Mouse (Mus musculus) liver, adult 2 months (tissue): Measurements from ENCODE around the gene Psmc1. TPM values are rescaled to one million over a fixed set of nuclear protein-coding genes. Genes with fewer than 3 reads are reported as not detected.

ENCODE experiments used
- DNase-seq: peaks from one replicate; pipeline ENCODE4 v3.0.0-alpha.2; 2011; ENCODE audit warnings: low read depth, low spot score; ENCODE audit errors: extremely low read depth
- H3K27ac ChIP-seq: fragments of 200-500 bp; replicated peaks from 2 replicates; pipeline ENCODE4 v1.5.1; 2012; ENCODE audit warnings: low read depth, mild to moderate bottlenecking, control low read depth, inconsistent platforms, low read length; ENCODE audit not compliant: insufficient read depth
- H3K27me3 ChIP-seq: fragments of 200-500 bp; 2 replicates; pipeline ENCODE4 v1.6.1; 2012; ENCODE audit warnings: mild to moderate bottlenecking, moderate library complexity, low read length, inconsistent platforms; ENCODE audit not compliant: control insufficient read depth, insufficient read depth
- H3K36me3 ChIP-seq: fragments of 200-500 bp; 2 replicates; pipeline ENCODE4 v1.6.1; 2012; ENCODE audit warnings: low read length, inconsistent platforms; ENCODE audit not compliant: control insufficient read depth, insufficient read depth
- H3K4me1 ChIP-seq: fragments of 200-500 bp; 2 replicates; pipeline ENCODE4 v1.6.1; 2011; ENCODE audit warnings: low read length; ENCODE audit not compliant: control insufficient read depth, insufficient read depth
- H3K4me3 ChIP-seq: fragments of 200-500 bp; 2 replicates; pipeline ENCODE4 v1.5.1; 2011; ENCODE audit warnings: low read depth, mild to moderate bottlenecking, control low read depth, low read length, moderate library complexity; ENCODE audit not compliant: insufficient read depth
- H3K79me2 ChIP-seq: fragments of 200-500 bp; 2 replicates; pipeline ENCODE4 v1.6.1; 2012; ENCODE audit warnings: inconsistent platforms, mild to moderate bottlenecking, low read length, moderate library complexity; ENCODE audit not compliant: control insufficient read depth, insufficient read depth
- H3K9ac ChIP-seq: fragments of 200-500 bp; 2 replicates; pipeline ENCODE4 v1.6.1; 2012; ENCODE audit warnings: low read depth, mild to moderate bottlenecking, control low read depth, inconsistent platforms, low read length
- CTCF ChIP-seq: fragments of 200-500 bp; IDR thresholded peaks from 2 replicates; pipeline ENCODE4 v1.5.1; 2011; ENCODE audit warnings: low read depth, low read length, control low read depth
- POLR2A ChIP-seq: fragments of 200-500 bp; IDR thresholded peaks from 2 replicates; pipeline ENCODE4 v1.6.1; 2011; ENCODE audit warnings: low read length, control low read depth; ENCODE audit not compliant: insufficient read depth; ENCODE audit errors: extremely low read depth
- WGBS: fragments of 180-500 bp; shearing (Covaris S2); methylation state at CpG from one replicate; pipeline ENCODE4 v1.1.7; 2018; 5-methylcytosine and 5-hydroxymethylcytosine counted together
- polyA plus RNA-seq: library from polyadenylated mRNA; depleted of rRNA; stranded (reverse); fragments of >200 nt; gene quantifications from 2 replicates; pipeline ENCODE4 v1.2.3, GENCODE M21; 2012
- total RNA-seq: library from RNA; depleted of rRNA; stranded (reverse); fragments of >200 nt; gene quantifications from 2 replicates; pipeline ENCODE4 v1.2.3, GENCODE M21; 2014

Psmc1 gene
- total and polyA plus RNA-seq, 2 experiments = 42.8 to 104 TPM

- no peak overlapping the region for H3K4me3 ChIP-seq
- 83% methylated on average over 11 of the region's 11 CpGs for WGBS
- TF ChIP-seq POLR2A = no peak
- no peak for TF ChIP-seq CTCF
Measured at GRCm38 (mm10) chr12:100093046-100093445, 16.9 kb upstream of the Psmc1 start.

GRCm38 (mm10) chr12:100099971-100100706 is 9.8 kb upstream of the Psmc1 start:
- no peak overlapping the region for H3K4me3 ChIP-seq

More at GRCm38 (mm10) chr12:100093046-100093445, 16.9 kb upstream of the Psmc1 start:
- Histone ChIP-seq H3K4me1 (no peaks in the 10 kb centered on the region), H3K79me2 (no peaks in the 10 kb centered on the region), H3K27ac (no peak overlapping the region), H3K9ac (no peak overlapping the region), H3K36me3 (no peaks in the 10 kb centered on the region), H3K27me3 (no peaks in the 10 kb centered on the region)
- no peak for DNase-seq

GRCm38 (mm10) chr12:100100707-100101030 is 9.3 kb upstream of the Psmc1 start:
- Histone ChIP-seq H3K27me3 (no peaks in the 10 kb centered on the region), H3K27ac (no peak overlapping the region), H3K9ac (no peak overlapping the region), H3K79me2 (no peaks in the 10 kb centered on the region), H3K36me3 (no peaks in the 10 kb centered on the region), H3K4me1 (no peaks in the 10 kb centered on the region), H3K4me3 (no peak overlapping the region)
- TF ChIP-seq CTCF = no peak
- TF ChIP-seq POLR2A = no peak
- DNase-seq = no peak
- WGBS = 62% methylated on average over 3 of the region's 3 CpGs

More at GRCm38 (mm10) chr12:100099971-100100706, 9.8 kb upstream of the Psmc1 start:
- H3K4me1 ChIP-seq = no peaks in the 10 kb centered on the region
- no peak overlapping the region for H3K27ac ChIP-seq
- DNase-seq = no peak
- no peaks in the 10 kb centered on the region for H3K36me3 ChIP-seq
- TF ChIP-seq CTCF (no peak), POLR2A (no peak)
- H3K9ac ChIP-seq = no peak overlapping the region
- H3K79me2 ChIP-seq = no peaks in the 10 kb centered on the region
- 66% methylated on average over 3 of the region's 3 CpGs for WGBS
- H3K27me3 ChIP-seq = no peaks in the 10 kb centered on the region

- TF ChIP-seq POLR2A (no peak), CTCF (no peak)
- DNase-seq = no peak
- Histone ChIP-seq H3K27ac (no peak overlapping the region), H3K4me1 (no peaks in the 10 kb centered on the region; the same call in 1 of the 2 replicates), H3K36me3 (no peaks in the 10 kb centered on the region), H3K4me3 (no peak overlapping the region), H3K27me3 (no peaks in the 10 kb centered on the region), H3K9ac (no peak overlapping the region), H3K79me2 (no peaks in the 10 kb centered on the region)
- 45% methylated on average over 3 of the region's 3 CpGs for WGBS
Measured at GRCm38 (mm10) chr12:100101651-100102050, 8.3 kb upstream of the Psmc1 start.

- H3K79me2 ChIP-seq = no peaks in the 10 kb centered on the region
- H3K9ac ChIP-seq = no peak overlapping the region
- no peaks in the 10 kb centered on the region for H3K36me3 ChIP-seq
- no peak overlapping the region for H3K4me3 ChIP-seq
- no peaks in the 10 kb centered on the region; the same call in 1 of the 2 replicates for H3K4me1 ChIP-seq
- TF ChIP-seq CTCF = no peak
- TF ChIP-seq POLR2A = no peak
- H3K27ac ChIP-seq = no peak overlapping the region
- WGBS = 82% methylated on average over 5 of the region's 5 CpGs
- H3K27me3 ChIP-seq = no peaks in the 10 kb centered on the region
- DNase-seq = no peak
Measured at GRCm38 (mm10) chr12:100104530-100104929, 5.4 kb upstream of the Psmc1 start.

- H3K9ac ChIP-seq = no peak overlapping the region
- peak; percentile 58 for DNase-seq
- no peaks in the 10 kb centered on the region for H3K36me3 ChIP-seq
- peaks cover 12% of the 10 kb centered on the region; the same call in 1 of the 2 replicates for H3K79me2 ChIP-seq
- no peak overlapping the region for H3K4me3 ChIP-seq
- WGBS = 13% methylated on average over 20 of the region's 20 CpGs
- H3K27me3 ChIP-seq = no peaks in the 10 kb centered on the region
- H3K4me1 ChIP-seq = peaks cover 3% of the 10 kb centered on the region; the same call in 1 of the 2 replicates
- TF ChIP-seq CTCF (peak; percentile 73), POLR2A (no peak)
- H3K27ac ChIP-seq = no peak overlapping the region
Measured at GRCm38 (mm10) chr12:100106275-100106895, 3.6 kb upstream of the Psmc1 start.
